Mouse (Mus musculus) frontal cortex, postnatal 25 days (tissue): ENCODE measurements around the gene Hepacam2.
A peak's percentile ranks its signal among the peaks of the same experiment; 100 is the strongest.
"Not testable (repeated sequence)": the region's sequence is repeated elsewhere in the genome, so short reads cannot be mapped to it uniquely, and the experiment has no call there.

Experiments used
- DNase-seq, 2 experiments: peaks; one replicate each; pipeline ENCODE4 v3.0.0; 2022; ENCODE audit warnings: low spot score in 2 of 2

Gene Hepacam2

GRCm38 (mm10) chr6:3463594-3463993 lies 34.5 kb downstream of the Hepacam2 start:
- no peak for DNase-seq

DNA sequence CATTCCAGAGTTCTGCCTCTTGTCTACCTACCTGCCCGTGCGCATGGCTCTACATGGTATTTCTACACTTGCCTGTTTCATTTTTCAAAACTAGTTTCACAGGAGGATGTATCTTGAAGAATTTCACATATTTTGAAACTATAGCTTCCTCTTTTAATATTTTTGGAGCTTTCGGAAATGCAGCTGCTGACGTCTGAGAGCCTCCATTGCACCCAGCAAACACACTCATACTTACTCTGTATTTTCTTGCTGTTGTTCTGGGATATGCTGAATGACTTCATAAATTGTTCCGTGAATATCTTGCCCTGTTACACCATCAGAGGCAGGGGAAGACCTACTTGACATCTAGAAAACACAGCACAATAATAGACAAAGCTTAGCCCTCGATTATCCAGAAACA lies 35.1 kb downstream of the Hepacam2 start:
- DNase-seq = no peak

- DNase-seq = no peak
Measured at GRCm38 (mm10) chr6:3455944-3456536, 42.1 kb downstream of the Hepacam2 start.

DNA sequence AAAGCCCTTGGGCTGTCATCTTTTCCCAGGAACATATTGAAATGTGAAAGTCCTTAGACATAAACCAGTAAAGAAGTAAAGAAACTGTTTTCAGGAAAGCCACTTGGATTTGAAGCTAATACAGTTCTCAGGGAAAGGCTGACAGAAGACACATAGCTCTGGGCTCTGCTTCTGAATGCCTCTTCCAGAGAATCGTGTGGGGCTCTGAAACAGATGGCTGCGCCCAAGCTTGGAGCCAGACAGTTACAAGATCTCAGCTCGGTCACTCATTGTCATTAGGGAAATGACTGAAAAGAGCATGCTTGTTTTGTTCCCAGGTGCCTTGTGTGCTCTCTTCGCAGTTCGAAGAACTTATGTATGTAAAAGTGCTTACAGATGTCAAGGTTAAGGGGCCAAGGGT lies 43.7 kb downstream of the Hepacam2 start:
- DNase-seq = no peak

DNA sequence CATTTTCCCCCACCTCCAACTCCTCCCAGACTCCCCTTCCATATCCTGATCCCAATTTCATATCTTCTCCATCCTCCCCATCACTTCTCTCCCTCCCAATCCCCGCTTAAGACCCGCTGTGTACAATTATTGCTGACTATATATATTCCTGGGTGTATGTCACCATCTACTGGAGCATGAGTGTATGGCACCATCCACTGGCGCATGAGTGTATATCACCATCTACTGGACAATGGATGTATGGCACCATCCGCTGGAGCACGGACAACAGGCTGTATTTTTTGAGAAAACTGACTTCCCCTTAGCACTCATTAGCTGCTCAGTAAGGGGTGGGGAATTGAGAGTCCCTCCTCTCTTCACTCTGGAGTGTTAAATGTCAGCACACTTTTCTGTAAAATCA lies 50.7 kb downstream of the Hepacam2 start:
- DNase-seq = peak; percentile 26 to 54

DNA sequence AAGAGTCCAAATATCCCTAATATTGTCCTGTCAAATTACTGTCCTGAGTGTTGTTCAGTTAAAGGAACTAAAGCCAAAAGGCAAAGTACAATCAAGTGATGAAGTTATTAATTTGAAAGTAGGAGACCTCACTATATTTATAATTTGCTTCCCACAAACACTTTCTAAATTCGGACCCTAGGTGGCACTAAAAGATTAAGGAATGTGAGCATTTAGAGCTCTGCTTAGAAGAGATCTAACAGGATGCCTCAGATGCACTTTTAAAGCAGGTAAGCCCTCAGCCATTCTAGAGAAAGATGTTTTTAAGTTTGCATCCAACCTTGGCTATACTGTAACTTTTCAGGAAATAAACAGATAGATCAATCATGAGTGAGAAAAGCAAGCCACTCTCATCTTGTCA lies 54.2 kb downstream of the Hepacam2 start:
- no peak for DNase-seq

DNA sequence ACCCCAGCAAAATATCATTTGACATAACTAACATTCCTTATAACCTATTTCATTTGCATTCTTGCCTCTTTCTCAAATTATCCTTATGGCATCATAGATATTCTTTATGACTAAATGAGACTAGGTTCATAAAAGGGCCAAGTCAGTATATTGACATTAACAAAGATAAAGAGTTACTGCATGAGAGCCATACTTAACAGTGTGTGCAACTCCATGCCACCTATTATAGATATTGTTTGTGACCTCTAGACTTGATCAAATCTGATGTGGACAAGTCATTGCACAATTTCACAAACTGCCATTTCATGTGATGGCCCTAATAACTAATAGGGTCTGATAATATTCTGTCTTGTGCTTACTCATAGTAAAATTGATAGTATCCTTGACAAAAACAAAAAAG lies 62.0 kb downstream of the Hepacam2 start:
- no peak for DNase-seq

GRCm38 (mm10) chr6:3430976-3431375 lies 67.1 kb downstream of the Hepacam2 start:
- not testable (repeated sequence) for DNase-seq

DNA sequence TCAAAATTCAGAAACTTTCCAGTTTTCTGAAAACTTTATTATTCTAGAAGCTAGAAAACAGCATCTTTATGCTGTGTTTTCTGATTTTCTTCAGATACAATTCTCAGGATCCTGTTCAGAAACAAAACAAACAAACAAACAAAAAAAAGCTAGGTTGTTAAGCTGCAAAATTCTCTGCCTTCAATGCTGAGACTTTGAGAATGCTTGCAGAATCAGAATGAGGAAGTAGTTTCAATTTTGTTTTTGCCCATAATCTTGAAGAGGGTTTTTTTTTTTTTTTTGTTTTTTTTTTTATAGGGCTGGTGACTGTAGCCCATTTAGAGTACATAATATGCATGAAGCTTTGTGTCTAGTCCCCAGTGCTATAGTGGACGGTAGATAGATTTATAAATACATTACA lies 71.1 kb downstream of the Hepacam2 start:
- DNase-seq = no peak

GRCm38 (mm10) chr6:3425333-3425732 lies 72.8 kb downstream of the Hepacam2 start:
- DNase-seq = not testable (repeated sequence)

DNA sequence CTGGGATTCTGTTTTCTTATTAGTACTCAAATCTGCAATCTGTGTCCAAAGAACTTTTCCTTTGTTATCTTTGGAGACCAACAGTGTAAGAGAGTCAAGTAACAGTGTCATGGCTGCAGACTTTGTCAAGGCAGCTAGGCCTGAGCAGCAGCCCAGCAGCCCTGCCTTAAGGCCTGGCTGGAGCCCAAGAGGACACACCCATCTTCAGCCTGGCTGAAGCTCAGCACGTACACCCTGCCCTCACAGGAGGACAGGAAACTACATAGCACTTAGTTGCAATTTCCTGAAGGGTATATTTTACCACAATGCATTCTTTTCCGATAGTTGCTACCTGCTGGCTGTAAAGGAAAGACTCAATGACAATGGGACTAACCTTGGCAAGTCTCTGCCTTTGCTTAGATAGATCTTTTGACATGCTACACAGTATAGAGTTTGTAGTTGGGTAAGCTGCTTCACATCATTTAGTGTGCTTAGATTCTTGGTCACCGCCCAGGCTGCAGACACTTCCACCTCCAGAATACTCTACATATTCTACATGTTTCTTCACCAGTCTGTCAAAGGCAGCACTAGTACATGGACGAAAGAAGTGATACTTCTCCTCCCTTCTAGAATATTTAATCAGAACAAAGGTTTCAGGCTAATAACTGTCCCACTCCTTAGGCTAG lies 73.4 kb downstream of the Hepacam2 start:
- DNase-seq = not testable (repeated sequence)
